Mouse (Mus musculus) adrenal gland, adult 2 months (tissue): ENCODE results near the gene Oprm1. TPM values are rescaled to one million over a fixed set of nuclear protein-coding genes. Genes with fewer than 3 reads are reported as not detected.
A peak's percentile ranks its signal among the peaks of the same experiment; 100 is the strongest.

Experiments used
- DNase-seq: peaks from one replicate; pipeline ENCODE4 v3.0.0; 2021
- polyA plus RNA-seq: library from polyadenylated mRNA; depleted of rRNA; stranded (reverse); fragments of >200 nt; gene quantifications from 2 replicates; pipeline ENCODE4 v1.2.3, GENCODE M21; 2012
- total RNA-seq, 2 experiments: library from RNA; stranded (reverse); gene quantifications; 2 replicates each; pipeline ENCODE4 v1.2.3; 2021

The Oprm1 gene
- total and polyA plus RNA-seq, 3 experiments = 0.79 to 0.86 TPM; not detected in 1

- no peak for DNase-seq
These were observed 289.1 kb downstream of the Oprm1 start for GRCm38 (mm10) chr10:7047288-7047918.

DNA sequence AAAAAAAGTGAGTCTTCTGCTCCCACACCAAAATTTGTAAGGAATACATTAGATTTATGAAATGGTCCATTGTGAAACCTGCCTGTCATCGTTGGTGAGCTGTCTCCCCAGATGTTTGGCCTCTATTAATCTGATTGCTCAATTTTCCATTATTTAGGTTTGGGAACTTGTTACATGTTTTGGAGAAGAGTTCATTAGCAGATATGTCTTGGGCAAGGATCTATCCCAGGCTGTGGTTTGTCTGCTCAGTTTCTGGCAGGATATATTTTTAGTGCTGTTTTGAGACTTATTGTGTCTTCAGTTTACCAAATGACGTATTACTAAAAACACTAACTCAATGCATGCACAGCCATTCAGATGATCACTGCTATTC lies 289.6 kb downstream of the Oprm1 start:
- no peak for DNase-seq

DNA sequence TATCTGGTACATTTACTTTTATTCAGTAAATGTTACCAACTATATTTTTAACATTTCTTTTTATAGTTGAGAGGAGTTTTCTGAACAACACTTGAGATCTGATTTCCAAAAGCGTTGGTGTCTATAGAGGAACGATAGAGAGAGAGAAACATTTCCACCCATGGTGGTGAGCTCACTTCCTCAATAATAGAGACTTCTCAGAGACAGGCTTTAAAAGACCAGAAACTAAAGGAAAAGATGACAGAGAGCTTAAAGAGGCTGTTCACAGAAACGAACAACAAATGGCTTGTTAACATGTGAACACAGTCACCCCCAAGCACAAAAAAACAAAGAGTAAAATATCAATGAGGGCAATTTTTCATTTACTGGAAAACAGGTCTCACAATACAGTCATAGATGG lies 291.6 kb downstream of the Oprm1 start:
- DNase-seq = no peak

DNA sequence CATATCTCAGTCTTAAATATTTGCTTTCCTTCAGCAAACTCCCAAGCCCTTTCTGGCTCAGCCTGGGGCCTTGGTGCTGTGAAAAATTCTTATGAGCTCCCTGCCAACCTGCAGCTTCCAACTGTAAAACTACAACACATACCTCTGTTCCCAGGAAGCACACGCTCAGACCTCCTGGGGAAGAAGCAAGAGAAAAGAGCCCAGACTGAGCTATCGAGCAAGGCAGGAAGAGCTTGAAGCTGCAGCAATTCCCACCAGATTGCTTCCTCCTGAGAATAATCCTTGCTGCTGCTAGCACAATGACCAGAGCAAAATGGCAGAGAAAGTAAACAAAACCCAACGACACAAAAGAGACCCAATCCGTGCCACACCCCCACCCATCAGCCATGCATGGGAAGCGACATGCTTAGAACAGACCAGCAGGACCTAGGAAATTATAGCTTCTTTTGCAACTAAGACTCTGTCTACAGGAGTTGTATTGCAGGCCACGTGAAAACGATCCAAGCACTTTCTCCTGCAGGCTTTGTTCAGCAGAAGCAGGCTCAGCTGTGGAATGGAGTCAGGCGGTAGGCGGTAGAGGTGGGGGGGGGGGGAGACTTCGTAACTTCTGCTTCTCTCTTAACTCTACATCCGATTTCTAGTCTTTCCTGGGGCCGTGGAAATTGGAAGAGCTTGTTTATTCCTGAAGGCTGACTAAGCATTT lies 294.2 kb downstream of the Oprm1 start, which contains the start of gene Ipcef1:
Ipcef1 (minus strand) TSS at position 164 of the 703 bp plus-strand sequence.
- no peak for DNase-seq

DNA sequence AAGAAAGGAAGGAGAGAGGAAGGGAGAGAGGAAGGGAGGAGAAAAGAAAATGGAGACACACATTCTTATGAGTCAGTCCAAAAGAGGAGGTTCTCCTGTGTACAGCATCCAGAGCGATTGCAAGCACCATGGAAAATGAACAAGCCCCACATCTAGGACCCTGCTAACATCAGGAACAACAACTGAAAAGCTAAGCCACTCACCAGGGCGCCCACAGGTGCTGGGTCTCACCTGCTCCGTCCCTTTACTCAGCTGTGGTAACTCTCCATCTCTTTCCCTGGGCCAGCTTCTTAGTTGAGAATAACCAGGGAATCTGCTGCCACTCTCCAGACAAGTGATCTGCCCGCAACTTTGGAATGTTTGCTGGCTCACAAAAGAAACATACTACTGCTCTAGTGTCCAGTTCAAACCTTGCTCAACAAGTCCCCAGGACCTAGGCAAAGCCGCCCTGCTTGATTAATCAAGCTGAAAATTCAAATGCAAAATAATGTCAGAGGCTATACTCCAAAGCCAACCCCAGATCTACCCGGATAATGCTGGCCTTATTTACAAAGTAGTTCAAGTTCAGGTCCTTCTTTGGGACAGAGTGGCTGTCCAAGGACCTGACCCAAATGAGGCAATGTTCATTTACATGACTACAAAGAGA lies 296.4 kb downstream of the Oprm1 start:
- no peak for DNase-seq

DNA sequence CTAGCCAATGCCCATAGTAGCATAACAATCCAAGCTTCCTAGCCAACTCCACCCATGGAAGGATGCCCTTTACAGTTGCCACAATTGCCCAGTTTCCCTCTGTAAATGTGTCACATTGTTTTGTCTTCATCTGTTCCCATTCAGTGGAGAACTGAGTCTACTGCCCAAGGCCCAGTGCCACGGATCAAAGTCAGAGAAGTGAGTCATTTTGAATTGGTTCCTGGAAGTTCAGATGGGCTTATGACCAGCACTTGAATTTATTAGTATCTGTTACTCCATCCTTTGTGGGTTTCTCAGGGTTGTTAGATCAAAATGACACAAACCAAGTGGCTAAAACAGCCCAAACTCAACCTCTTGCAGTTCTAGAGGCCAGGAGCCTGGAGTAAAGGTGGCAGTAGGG lies 299.2 kb downstream of the Oprm1 start:
- DNase-seq = peak; percentile 41

DNA sequence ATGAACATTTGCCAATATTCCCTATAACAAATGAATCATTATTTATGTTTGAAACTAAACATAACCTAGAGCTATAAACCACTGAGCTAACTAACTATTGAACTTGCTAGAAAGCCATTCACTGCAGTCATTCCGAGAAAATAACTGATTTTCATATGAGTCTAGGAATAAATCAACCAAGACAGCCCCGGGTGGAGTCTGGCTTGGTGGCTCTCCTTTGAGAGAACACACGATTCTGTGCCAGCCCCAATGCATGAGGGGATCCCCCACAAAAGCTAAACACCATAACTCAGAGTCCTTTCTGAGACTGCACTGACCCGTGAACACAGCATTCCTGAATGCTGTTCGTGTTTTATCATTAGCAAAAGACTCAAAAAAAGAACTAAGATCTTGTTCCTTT lies 302.0 kb downstream of the Oprm1 start:
- no peak for DNase-seq

GRCm38 (mm10) chr10:7062993-7063392 lies 304.7 kb downstream of the Oprm1 start:
- DNase-seq = no peak

DNA sequence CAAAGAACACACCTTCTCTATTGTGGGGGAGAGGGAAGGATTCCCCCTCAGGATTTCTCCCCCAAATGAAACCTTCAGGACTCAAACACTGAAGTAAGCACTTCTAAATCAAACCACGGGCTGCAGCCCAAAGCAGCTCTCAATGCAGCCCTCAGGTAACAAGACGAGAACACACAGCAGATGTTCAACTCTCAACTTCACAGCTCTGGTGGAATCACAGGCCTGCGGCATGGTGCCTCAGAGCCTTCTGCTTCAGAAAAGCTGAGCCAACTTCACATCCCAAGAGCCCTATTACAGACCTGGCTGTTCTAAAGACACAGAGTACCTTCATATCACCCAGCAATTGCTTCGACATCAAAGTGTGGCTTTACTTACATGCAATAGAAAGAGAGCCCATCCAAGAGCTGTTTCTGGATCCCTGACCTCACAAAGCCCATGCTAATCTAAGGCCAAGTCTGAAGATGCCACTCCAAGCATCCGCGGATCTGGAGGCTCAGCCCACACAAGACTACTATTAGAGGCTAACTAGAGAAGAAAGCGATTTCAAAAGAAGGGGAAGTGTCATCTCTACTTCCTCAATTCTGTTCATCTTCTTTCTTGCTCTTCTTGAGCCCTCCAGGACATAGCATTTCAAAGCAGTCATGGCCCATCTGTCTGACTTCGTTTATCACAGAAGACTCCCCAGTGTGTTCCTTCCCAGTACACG lies 305.6 kb downstream of the Oprm1 start:
- no peak for DNase-seq

DNA sequence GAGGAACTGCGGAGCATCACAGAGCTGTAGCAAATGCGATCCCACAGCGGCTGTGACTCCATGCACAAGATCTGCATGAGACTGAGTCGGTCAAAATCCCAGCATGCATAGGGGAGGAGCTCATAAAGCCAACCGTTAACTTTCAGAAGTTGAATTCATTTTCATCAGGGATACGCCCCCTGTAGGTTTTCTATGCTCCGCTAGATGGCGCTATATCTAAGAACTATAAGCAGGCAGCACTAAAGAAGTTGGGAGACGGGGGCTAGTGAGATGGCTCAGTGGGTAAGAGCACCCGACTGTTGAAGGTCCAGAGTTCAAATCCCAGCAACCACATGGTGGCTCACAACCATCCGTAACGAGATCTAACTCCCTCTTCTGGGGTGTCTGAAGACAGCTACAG lies 310.3 kb downstream of the Oprm1 start:
- DNase-seq = no peak

DNA sequence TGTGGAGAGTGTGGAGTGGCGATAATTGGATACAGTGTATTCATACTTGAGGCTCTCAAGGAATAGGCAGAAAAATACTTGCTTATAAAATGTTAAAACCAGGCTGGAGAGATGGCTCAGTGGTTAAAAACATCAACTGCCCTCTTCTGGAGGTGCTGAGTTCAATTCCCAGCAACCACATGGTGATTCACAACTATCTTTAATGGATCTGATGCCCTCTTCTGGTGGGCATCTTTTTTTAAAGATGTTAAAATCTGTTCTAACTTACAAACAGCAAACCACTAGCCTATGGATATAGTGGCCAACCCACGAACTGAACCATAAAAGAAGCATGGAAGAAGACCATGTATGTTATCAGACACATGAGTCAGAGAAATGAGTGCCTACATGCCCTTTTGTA lies 310.8 kb downstream of the Oprm1 start:
- DNase-seq = no peak

- no peak for DNase-seq
These were observed 312.0 kb downstream of the Oprm1 start for GRCm38 (mm10) chr10:7070100-7070835.

GRCm38 (mm10) chr10:7070924-7071323 lies 312.6 kb downstream of the Oprm1 start:
- DNase-seq = no peak

GRCm38 (mm10) chr10:7074231-7074630 lies 315.9 kb downstream of the Oprm1 start:
- no peak for DNase-seq

DNA sequence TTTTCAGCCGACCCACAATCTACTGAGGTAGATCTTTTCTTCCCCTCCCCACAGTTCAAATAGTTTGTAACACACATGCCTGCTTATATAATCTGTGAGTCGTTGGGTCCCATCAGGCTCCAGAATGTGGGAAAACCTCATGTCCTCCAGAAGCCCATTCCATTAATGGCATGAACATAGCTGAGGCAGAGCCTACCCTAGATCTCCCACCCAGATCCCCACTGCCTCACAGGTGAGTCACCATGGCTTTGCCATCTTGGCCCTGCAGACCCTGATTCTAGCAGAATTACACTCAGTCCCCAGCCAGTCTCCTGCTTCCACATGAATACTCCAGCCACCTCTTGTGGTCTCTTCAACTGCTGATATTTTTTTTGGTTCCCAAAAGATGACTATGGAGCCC lies 317.4 kb downstream of the Oprm1 start:
- DNase-seq = no peak

DNA sequence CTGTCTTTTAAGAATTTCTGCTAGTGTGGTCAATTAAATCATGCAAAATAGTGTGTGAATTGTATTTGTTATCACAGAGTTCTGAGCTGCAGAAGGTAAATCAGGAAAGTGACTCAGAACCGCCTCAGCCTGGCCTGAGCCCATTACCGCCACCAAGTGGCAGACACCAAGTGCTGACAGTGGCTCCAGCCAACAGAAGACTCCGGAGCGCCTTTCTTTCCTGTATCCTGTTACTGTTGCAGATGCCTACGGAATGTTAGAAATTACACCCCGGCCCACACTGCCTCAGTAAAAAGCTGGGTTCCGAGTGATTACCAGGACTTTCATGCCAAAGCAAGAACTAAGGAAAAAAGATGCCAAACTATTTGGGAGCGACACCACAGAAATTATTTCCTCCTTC lies 317.9 kb downstream of the Oprm1 start:
- peak; percentile 77 for DNase-seq

- no peak for DNase-seq
These were observed 318.4 kb downstream of the Oprm1 start for GRCm38 (mm10) chr10:7076662-7077211.

- DNase-seq = no peak
These were observed 319.1 kb downstream of the Oprm1 start for GRCm38 (mm10) chr10:7077389-7077808.

GRCm38 (mm10) chr10:7077971-7078370 lies 319.7 kb downstream of the Oprm1 start:
- no peak for DNase-seq
